Mouse (Mus musculus) skeletal muscle tissue, adult 2 months (tissue): ENCODE data around the gene Pard3.

ENCODE experiments used
- DNase-seq: peaks from one replicate; pipeline ENCODE4 v3.0.0-alpha.2; 2012; ENCODE audit warnings: low read depth, low spot score

Gene Pard3

DNA sequence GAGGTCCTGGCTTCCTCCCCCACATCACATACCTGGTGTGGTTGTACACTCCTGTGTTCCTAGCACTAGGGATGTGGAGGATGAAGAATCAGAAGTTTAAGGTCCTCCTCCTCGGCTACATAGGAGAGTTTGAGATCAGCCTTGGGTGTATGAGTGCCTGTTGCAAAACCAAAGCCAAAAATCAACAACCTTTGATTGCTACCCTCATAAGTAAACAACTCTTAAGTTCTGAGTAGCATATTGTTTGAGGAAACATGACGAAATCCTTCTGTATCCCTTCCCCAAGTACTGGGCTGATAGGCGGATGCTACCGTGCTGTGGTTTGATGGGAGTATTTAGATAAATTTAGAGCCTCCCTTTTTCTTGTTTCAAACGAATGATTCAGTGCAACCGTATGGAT is 20.9 kb downstream of the Pard3 start:
- DNase-seq = no peak

DNA sequence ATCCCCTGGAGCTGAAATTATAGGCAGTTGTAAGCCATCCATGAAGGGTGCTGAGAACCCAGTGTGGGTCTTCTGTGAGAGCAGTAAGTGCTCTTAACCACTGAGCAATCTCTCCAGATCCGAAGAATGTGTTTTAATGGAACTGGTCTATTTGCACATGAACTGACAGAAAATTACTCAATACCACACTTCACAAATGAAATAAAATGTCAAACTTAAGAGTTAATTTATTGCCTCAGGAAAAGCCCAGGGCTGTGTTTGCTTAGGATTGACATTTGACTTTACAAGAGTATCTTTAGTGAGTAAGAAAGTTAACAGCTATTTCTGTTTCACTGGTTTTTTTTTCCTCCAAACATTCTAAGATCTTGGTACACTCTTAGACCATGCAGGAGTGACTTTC is 23.7 kb downstream of the Pard3 start:
- no peak for DNase-seq

DNA sequence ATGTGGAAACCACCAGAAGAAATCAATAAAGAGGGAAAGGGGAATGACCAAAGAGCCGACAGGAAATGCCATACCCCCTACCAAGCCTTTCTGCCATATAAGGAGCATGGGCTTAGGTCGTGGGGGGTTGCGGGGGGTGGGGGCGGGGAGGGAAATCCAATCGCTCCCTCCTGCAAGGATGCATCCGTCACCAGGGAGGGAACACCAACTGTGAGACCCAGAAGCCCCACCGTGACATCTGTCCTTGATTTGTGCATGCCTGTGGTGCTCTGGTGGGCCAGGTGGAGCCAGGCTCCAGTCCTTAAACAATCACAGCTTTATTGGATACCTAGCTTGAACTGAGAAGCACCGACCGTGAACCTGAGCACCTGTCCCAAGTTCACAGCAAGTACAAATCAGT is 24.7 kb downstream of the Pard3 start:
- DNase-seq = no peak

DNA sequence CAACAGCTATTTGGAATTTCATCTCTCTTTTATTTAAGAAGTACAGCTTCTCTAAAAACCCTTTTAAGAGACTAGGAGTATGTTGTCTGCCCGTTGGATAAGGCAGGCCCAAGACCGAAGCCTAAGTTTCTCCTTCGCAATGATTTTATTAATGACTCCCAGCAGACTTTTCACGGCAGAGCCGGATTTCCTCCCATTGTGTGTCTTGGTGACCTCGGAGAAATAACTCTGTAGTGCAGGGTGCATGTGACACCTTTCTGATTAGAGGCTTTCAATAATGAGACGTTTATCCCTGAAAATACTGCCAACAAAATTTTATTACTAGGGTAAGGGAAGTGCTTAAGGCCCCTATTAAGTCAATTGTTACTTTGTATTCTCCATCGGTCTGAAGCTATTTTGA is 25.3 kb downstream of the Pard3 start:
- no peak for DNase-seq

GRCm38 (mm10) chr8:127090435-127090834 is 26.7 kb downstream of the Pard3 start:
- DNase-seq = no peak

DNA sequence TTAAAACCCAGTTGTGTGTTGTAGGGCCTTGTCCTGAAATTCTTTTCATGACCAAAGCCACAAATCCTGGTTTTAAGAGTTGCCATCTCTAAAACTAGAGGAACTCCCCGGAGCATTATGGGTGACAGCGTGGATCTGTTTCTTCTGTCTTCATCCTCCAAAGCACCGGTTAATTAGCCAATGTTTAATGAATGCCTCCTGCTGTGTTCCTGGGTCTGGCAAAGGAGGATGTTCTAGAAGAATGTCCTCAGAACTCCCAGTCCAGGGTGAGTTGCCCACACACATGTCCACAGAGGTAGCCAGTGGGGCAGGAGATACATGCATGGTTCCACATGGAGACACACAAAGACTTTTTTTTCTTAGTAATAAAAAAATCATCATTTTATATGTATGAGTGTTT is 28.2 kb downstream of the Pard3 start:
- DNase-seq = no peak

- no peak for DNase-seq
These were observed 28.9 kb downstream of the Pard3 start for GRCm38 (mm10) chr8:127092383-127093112.

- no peak for DNase-seq
These were observed 29.4 kb downstream of the Pard3 start for GRCm38 (mm10) chr8:127093113-127093426.

DNA sequence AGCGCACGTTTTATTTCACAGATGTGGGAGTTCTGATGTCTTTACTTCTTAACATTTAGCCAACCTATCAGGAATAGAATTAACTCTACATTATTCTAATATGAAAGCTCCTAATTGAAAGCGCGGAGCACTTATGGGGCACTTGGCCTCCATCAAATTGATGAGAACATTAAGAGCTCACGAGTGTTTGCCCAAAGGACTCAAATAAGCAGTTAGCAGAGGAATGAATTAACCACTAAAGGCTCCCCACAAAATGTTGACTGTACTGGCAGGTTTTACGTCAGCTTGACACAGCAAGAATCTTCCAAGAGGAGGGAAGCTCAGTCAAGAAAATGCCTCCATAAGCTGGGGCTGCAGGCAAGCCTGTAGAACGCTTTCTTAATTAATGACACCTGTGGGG is 32.1 kb downstream of the Pard3 start:
- no peak for DNase-seq

DNA sequence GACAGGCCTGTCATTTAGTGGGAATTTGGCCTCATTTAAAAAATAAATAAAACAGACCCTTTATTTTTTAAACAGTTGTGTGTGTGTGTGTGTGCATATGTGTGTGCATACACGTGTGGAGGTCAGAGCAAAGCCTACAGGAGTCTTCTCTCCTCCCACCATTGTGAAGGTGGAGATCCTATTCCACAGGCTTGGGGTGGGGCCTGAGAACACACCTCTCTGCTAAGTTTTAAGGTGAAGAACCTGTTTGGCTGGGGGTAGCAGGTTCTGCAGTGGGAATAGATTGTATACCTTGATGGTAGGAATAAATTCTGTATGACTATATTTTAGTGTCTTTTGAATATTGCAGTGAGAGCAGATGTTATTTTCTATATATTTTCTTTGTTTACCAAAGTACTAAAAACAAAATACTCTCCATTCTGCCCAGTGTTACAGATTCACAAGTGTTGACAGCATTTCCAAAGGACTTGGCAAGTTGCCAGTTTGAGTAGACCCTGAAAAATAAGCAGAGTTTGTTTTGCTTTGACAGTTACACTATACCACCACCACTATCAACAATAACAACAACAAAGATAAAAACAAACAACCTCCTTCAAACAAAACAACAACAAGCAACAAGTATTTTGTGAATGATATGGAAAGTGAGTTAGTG is 35.9 kb downstream of the Pard3 start:
- DNase-seq = no peak

DNA sequence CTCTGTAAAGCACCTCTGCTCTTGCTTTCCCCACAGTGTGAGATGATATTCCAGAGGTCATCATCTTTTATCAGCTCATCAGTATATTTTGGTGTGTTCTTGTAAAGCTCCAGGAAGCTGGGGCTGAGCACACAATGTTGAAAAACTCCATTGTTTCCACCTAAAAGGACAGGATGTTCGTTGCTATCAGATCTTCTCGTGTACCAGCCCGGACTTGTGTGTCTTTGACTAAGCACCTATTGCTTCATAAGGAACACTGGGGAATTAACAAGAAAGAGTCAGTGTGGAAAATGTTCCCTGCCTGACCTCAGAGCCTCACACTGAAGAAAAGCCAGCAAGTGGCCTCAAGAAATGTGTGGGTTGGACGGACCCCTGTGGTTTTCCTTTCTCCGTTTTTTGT is 39.6 kb downstream of the Pard3 start:
- no peak for DNase-seq

DNA sequence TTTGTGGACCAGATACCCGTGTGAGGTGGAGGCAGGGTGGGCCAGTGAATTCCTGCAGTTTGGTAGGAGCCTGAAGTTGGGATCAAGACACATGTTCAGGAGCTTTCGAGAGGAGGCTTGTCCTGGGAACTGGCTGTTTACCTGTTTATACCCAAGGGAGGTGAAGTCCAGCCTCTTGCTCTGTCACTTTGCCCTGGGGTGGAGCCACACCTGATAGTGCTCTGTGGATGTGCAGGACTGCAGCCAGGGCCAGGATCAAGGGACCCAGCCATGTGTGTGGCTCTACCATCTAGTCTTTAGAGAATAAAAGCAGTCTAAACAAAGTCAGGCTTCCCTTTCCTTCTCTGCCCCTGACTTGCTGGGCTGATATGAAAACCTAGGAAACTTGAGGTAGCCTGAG is 40.9 kb downstream of the Pard3 start:
- DNase-seq = no peak

DNA sequence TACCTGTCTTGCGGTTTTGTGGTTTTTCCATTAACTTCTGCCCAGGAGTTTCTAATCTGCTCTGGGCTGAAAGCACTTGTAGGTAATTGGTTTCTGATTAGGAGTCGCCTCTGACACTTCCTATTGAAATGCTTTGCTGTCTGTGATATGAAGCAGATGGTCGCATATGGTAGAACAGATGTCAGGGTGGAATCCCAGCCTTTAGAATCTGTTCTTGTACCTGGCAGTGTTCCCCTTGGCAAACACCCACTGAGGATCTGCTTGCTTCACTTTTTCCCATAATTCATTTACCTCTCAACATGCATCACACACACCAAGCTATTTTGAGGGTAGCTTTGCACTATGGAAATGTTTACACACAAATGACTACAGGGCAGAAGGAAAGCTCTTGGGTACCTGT is 44.2 kb downstream of the Pard3 start:
- DNase-seq = no peak

DNA sequence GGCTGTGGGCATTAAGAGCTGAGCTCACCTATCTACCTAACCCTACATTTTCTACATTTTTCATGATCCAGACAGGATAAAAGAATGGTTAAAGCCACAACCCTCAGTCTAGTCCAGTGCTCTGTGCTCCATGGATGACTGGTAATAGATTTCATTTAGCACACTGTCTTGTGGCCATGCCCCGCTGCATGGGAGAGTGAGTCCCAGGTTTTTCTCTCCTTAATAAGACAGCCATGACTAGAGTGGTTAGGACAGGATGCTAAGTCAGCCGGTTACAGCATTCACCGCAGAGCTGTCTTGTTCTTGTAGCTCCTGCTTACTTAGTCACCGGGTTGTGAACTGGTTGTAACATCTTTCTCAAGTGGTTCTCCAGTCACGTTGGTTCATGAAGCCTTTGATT is 49.5 kb downstream of the Pard3 start:
- no peak for DNase-seq

DNA sequence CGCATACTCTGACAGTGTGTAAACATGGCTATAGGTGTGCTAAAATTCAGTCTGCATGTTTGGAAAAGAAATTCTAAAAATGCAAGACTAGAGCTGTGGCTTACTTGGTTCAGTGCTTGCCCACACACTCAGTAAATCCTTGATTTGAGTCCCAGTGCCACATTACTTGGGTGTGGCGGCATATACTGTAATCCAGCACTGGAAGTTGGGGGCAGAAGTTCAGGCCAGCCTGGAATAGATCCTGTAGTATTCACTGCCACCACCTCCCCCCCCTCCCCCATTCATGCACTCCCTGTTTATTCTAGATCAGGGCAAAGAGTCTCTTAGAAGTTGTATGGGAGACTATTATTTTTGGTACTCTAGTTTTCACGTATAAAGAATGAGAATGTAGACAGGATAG is 52.1 kb downstream of the Pard3 start:
- no peak for DNase-seq

DNA sequence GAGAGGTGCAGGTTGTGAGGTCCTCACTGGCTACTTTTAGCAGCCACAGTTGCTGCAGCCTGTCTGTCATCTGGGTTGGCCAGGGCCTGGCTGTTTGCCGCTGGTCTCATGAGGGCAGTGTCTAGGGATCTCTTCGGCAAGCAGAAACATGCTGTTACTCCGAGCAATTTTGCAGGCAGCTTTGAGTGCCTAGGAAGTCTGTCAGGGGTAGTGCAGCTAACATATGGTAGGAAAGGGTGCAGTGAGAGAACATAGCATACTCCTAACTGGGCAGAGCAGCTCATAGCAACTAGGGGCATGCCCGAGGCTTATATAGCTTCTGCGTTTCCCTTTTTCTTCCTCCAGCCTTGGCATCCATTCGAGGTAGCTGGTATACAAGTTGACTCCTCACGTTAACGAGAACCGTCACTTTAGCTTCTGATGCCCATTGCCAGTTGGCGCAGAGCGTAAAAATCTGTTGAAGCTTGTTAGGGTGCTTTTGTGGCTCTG is 54.7 kb downstream of the Pard3 start:
- DNase-seq = peak; percentile 57

DNA sequence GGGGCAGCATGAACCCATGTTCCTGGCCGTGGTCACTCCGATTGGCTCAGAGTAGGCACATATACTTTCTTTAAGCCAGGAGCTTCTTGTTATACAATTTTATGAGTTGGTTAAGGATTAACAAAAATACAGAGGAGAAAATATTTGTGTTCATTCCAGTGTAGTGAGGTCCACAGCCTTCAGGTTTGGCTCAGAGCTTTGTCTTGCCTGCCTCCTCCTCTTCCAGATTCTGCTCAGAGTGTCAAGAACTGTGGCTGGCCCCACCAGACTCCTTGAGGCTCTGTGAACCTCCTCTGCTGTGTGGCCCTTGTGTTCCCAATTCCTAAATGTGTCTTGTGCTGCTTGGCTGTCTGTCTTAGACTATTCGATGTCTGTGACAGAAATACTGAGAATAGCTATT is 59.7 kb downstream of the Pard3 start:
- DNase-seq = no peak

DNA sequence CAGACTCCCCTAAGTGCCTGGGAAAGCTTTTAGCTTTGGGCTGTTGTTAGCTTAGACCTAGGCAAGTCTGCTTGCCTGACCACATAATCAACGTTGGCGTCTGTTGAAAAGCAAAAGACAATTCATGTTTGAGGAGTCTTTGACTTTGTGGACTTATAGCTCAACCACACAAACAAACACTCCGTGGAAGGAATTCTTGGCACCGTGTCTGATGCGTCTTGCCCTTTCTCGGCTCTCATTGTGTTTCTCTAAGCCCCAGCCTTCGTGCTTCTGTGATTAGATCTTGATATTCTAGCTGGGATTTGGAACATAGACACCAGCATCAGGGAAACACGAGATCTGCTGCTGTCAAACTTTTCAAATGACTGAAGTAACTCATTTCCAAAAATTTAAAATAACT is 61.1 kb downstream of the Pard3 start:
- DNase-seq = no peak

DNA sequence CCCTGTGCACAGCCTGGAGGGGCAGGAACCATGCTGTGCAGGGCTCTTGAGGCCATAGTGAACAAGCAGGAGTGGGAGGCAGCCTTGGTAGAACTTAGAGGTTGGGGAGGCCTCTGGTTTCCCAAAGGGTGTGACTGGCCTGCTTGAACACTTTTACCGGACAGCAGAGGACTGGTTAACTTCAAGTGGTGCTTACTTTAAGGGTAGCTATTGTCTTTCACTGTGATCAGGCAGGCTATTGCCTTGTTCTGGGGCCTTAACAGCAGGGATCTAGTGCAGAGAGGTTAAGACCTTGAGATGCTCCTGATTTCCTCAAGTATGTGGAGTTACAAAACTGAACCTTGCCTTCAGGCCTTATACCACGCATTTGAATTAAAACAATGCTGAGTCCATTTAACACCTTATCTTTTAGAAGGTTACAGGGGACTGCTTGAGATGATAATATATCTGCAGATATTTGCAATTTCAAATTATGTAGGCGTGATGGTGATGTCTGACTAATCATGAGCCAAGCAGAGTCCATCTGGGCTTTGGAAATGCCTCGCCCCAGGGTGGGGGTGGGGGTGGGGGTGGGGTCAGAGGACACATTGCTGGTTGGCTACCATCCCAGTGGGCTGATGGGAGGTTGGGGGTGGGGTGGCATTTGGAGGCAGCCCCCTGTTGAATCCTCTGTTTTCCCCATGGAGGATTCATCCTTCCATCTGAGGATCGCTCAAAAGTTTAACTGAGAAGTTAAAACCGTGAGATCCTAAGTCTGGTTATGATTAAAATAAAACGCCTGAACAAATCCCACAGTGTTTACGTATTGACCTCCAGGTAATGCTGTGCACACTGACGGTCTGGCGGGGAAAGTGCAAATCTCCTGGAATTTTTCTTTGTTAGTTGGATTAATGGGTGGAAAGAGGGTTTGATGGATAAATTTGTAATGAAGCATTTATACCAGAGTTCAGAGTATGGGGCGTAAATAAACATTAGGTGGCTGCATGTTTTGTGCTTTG is 62.3 kb downstream of the Pard3 start:
- no peak for DNase-seq

DNA sequence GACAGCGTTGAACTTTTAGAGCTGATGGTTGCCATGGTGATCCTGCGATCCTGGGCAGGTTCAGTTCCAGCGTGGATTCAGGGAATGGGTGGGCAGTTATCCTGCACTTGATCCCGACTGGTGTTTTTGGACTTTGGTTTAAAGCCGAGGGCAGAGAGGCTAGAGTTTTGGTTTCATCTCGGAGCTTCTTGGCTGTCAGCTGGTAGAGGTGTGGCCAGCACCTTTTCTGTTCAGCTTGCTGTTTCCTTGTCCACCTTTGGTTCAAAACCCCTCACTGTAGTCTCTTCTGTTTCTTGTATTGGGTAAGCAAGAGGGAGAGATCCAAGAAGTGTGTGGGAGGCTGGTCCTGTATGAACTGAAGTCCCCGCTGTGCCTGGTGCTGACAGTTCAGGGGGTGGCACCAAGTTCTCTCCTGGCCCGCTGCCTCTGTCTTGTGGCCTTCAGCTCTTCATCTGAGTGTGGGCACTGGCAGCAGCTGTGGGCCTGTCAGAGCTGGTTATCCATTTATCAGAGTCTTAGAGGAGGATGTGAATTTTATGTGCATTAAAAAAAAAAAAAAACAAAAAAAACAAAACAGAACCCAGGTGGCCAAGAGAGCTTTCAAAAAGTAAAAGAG is 65.2 kb downstream of the Pard3 start:
- DNase-seq = no peak

- DNase-seq = no peak
These were observed 70.6 kb downstream of the Pard3 start for GRCm38 (mm10) chr8:127134327-127134726.

DNA sequence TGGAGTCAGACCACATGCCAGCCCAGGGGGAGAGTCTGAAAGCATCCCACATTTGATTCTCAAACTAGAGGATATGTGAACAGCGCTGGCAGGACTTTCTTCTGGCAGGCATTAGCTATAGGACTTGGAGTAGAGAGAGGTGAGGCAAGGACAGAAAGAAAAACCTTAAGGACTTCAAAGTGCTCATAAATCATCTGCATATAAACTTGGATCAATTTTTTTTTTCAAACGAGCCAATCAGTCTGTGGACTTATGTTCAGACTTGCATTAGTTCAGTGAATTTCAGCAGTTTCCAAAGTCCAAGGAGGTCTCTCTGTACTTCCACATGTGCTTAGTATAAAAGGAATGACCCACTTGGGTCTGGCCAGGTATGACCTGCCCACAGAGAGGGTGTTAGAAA is 72.5 kb downstream of the Pard3 start:
- DNase-seq = no peak
